Mouse (Mus musculus) MEL (cell line): Measurements from ENCODE around the gene Tln2. TPM values are rescaled to one million over a fixed set of nuclear protein-coding genes. Genes with fewer than 3 reads are reported as not detected.

ENCODE experiments used
- DNase-seq: peaks from one replicate; pipeline ENCODE4 v3.0.0; 2011; ENCODE audit warnings: low read depth, low spot score
- H3K27ac ChIP-seq: 2 replicates; pipeline ENCODE4 v1.5.1; 2012; ENCODE audit warnings: low read depth, mild to moderate bottlenecking, control low read depth, low read length, moderate library complexity; ENCODE audit not compliant: control insufficient read depth
- H3K27me3 ChIP-seq, 2 experiments: fragments of 150-350 bp in 1 of 2; sonication (generic) in 1 of 2; 2 replicates each; pipeline ENCODE4 v1.6.1; 2012; ENCODE audit warnings: low read length in 2 of 2, mild to moderate bottlenecking in 2 of 2, improper control_type of control experiment in 1 of 2, moderate library complexity in 1 of 2; ENCODE audit not compliant: insufficient read depth in 2 of 2, control insufficient read depth in 1 of 2
- H3K36me3 ChIP-seq, 2 experiments: 2 replicates each; pipeline ENCODE4 v1.6.1; 2012 to 2014; ENCODE audit warnings: low read length in 2 of 2, improper control_type of control experiment in 1 of 2, inconsistent platforms in 1 of 2, mild to moderate bottlenecking in 1 of 2; ENCODE audit not compliant: insufficient read depth in 2 of 2, control insufficient read depth in 1 of 2
- H3K4me1 ChIP-seq, 2 experiments: fragments of 150-350 bp in 1 of 2; sonication (generic) in 1 of 2; 2 replicates each; pipeline ENCODE4 v1.6.1; 2012; ENCODE audit warnings: low read length in 2 of 2, improper control_type of control experiment in 1 of 2, mild to moderate bottlenecking in 1 of 2; ENCODE audit not compliant: insufficient read depth in 2 of 2, control insufficient read depth in 1 of 2
- H3K4me3 ChIP-seq, 2 experiments: fragments of 150-350 bp in 1 of 2; sonication (generic) in 1 of 2; 2 replicates each; pipeline ENCODE4 v1.5.1; 2012; ENCODE audit warnings: low read depth in 2 of 2, low read length in 2 of 2, mild to moderate bottlenecking in 2 of 2, moderate library complexity in 2 of 2, control low read depth in 1 of 2, improper control_type of control experiment in 1 of 2; ENCODE audit not compliant: control insufficient read depth in 1 of 2, insufficient read depth in 1 of 2
- H3K79me2 ChIP-seq: 2 replicates; pipeline ENCODE4 v1.6.1; 2012; ENCODE audit warnings: mild to moderate bottlenecking, low read length, moderate library complexity; ENCODE audit not compliant: control insufficient read depth, poor library complexity, insufficient read depth
- H3K9ac ChIP-seq: 2 replicates; pipeline ENCODE4 v1.6.1; 2012; ENCODE audit warnings: low read depth, mild to moderate bottlenecking, control low read depth, low read length, moderate library complexity; ENCODE audit not compliant: control insufficient read depth, poor library complexity, severe bottlenecking
- H3K9me3 ChIP-seq: fragments of 150-350 bp; sonication (generic); replicated peaks from 2 replicates; pipeline ENCODE4 v1.6.1; 2012; ENCODE audit warnings: mild to moderate bottlenecking, low read length, improper control_type of control experiment, moderate library complexity; ENCODE audit not compliant: insufficient read depth
- CHD1 ChIP-seq: IDR thresholded peaks from 2 replicates; pipeline ENCODE4 v1.6.1; 2012; ENCODE audit warnings: low read depth, mild to moderate bottlenecking, inconsistent platforms, low read length, improper control_type of control experiment
- CTCF ChIP-seq, 3 experiments: IDR thresholded peaks in 2 of 3; conservative IDR thresholded peaks in 1 of 3; 2 replicates each; pipeline ENCODE4 v1.5.1; 2011 to 2012; ENCODE audit warnings: low read length in 3 of 3, low read depth in 2 of 3, mild to moderate bottlenecking in 2 of 3, improper control_type of control experiment in 1 of 3, inconsistent platforms in 1 of 3, mixed read lengths in 1 of 3, moderate library complexity in 1 of 3; ENCODE audit not compliant: control insufficient read depth in 1 of 3, insufficient read depth in 1 of 3, poor library complexity in 1 of 3, severe bottlenecking in 1 of 3
- E2F4 ChIP-seq: IDR thresholded peaks from 2 replicates; pipeline ENCODE4 v1.6.1; 2011; ENCODE audit warnings: low read depth, low read length, improper control_type of control experiment, borderline replicate concordance
- GABPA ChIP-seq: IDR thresholded peaks from 2 replicates; pipeline ENCODE4 v1.6.1; 2012; ENCODE audit warnings: low read depth, mild to moderate bottlenecking, inconsistent platforms, low read length, improper control_type of control experiment, moderate library complexity
- HCFC1 ChIP-seq: IDR thresholded peaks from 2 replicates; pipeline ENCODE4 v1.6.1; 2012; ENCODE audit warnings: low read depth, mild to moderate bottlenecking, inconsistent platforms, low read length, improper control_type of control experiment, moderate library complexity
- MAFK ChIP-seq: IDR thresholded peaks from 2 replicates; pipeline ENCODE4 v1.6.1; 2011; ENCODE audit warnings: low read depth, mild to moderate bottlenecking, low read length, improper control_type of control experiment, borderline replicate concordance
- MAX ChIP-seq: IDR thresholded peaks from 2 replicates; pipeline ENCODE4 v1.6.1; 2011; ENCODE audit warnings: low read length, improper control_type of control experiment
- MAZ ChIP-seq: IDR thresholded peaks from 2 replicates; pipeline ENCODE4 v1.6.1; 2012; ENCODE audit warnings: low read depth, mild to moderate bottlenecking, inconsistent platforms, low read length, improper control_type of control experiment
- MYB ChIP-seq: IDR thresholded peaks from 2 replicates; pipeline ENCODE4 v1.6.1; 2011; ENCODE audit warnings: mild to moderate bottlenecking, low read depth, low read length, improper control_type of control experiment
- MYC ChIP-seq: IDR thresholded peaks from 2 replicates; pipeline ENCODE4 v1.6.1; 2011; ENCODE audit warnings: low read depth, mild to moderate bottlenecking, low read length, improper control_type of control experiment, moderate library complexity
- RAD21 ChIP-seq: IDR thresholded peaks from 2 replicates; pipeline ENCODE4 v1.6.1; 2011; ENCODE audit warnings: mild to moderate bottlenecking, low read depth, low read length, improper control_type of control experiment
- SMC3 ChIP-seq: IDR thresholded peaks from 2 replicates; pipeline ENCODE4 v1.6.1; 2011; ENCODE audit warnings: low read depth, low read length, improper control_type of control experiment
- TAL1 ChIP-seq: IDR thresholded peaks from 2 replicates; pipeline ENCODE4 v1.6.1; 2012; ENCODE audit warnings: mild to moderate bottlenecking, inconsistent platforms, low read length, moderate library complexity, mixed read lengths
- TCF12 ChIP-seq: IDR thresholded peaks from 2 replicates; pipeline ENCODE4 v1.6.1; 2014; ENCODE audit warnings: low read depth, mild to moderate bottlenecking, inconsistent platforms, low read length, improper control_type of control experiment, moderate library complexity
- UBTF ChIP-seq: IDR thresholded peaks from 2 replicates; pipeline ENCODE4 v1.6.1; 2012; ENCODE audit warnings: low read depth, mild to moderate bottlenecking, inconsistent platforms, low read length, improper control_type of control experiment, moderate library complexity, borderline replicate concordance; ENCODE audit not compliant: insufficient read depth
- USF1 ChIP-seq: IDR thresholded peaks from 2 replicates; pipeline ENCODE4 v1.6.1; 2014; ENCODE audit warnings: low read depth, mild to moderate bottlenecking, inconsistent platforms, low read length, improper control_type of control experiment, moderate library complexity
- USF2 ChIP-seq, 2 experiments: IDR thresholded peaks; 2 replicates each; pipeline ENCODE4 v1.6.1; 2011 to 2012; ENCODE audit warnings: improper control_type of control experiment in 2 of 2, low read length in 2 of 2, borderline replicate concordance in 1 of 2, inconsistent platforms in 1 of 2, low read depth in 1 of 2, mild to moderate bottlenecking in 1 of 2; ENCODE audit not compliant: insufficient read depth in 1 of 2
- ZKSCAN1 ChIP-seq: IDR thresholded peaks from 2 replicates; pipeline ENCODE4 v1.6.1; 2012; ENCODE audit warnings: low read depth, mild to moderate bottlenecking, inconsistent platforms, low read length, improper control_type of control experiment, moderate library complexity
- ZMIZ1 ChIP-seq: IDR thresholded peaks from 2 replicates; pipeline ENCODE4 v1.6.1; 2012; ENCODE audit warnings: low read depth, mild to moderate bottlenecking, inconsistent platforms, low read length, improper control_type of control experiment, moderate library complexity
- ZNF384 ChIP-seq: IDR thresholded peaks from 2 replicates; pipeline ENCODE4 v1.6.1; 2012; ENCODE audit warnings: low read depth, mild to moderate bottlenecking, inconsistent platforms, low read length, improper control_type of control experiment
- polyA plus RNA-seq, 2 experiments: library from polyadenylated mRNA; stranded (reverse) in 1 of 2; unstranded in 1 of 2; fragments of >175 nt in 1 of 2; fragments of >200 nt in 1 of 2; gene quantifications; 2 replicates each; pipeline versions ENCODE4 v1.2.1 to v1.2.4; 2012; ENCODE audit warnings: low replicate concordance in 2 of 2, low read depth in 1 of 2; ENCODE audit not compliant: insufficient read length in 2 of 2, insufficient read depth in 1 of 2, missing spikeins in 1 of 2
- total RNA-seq: library from RNA; depleted of rRNA; stranded (reverse); fragments of 300-350 nt; gene quantifications from 2 replicates; pipeline ENCODE4 v1.2.3, GENCODE M21; 2012

Tln2 gene
- total and polyA plus RNA-seq, 3 experiments, result not detected

- H3K27ac ChIP-seq, result no peak overlapping the region
- no peaks in the 10 kb centered on the region for H3K4me1 ChIP-seq
- H3K9me3 ChIP-seq, result no peaks in the 10 kb centered on the region
- DNase-seq, result no peak
- no peaks in the 10 kb centered on the region for H3K36me3 ChIP-seq
- H3K9ac ChIP-seq, result no peak overlapping the region
- no peak overlapping the region for H3K4me3 ChIP-seq
- H3K27me3 ChIP-seq, result no peaks in the 10 kb centered on the region
- no peak for TF ChIP-seq HCFC1
- no peak for TF ChIP-seq MYB
- TF ChIP-seq USF2 (IDR thresholded peaks at IDR 0.05; ENCODE audit: borderline replicate concordance in 1 of 2, insufficient read depth in 1 of 2, low read depth in 1 of 2, low read length in 2 of 2), result no peak
- TF ChIP-seq ZMIZ1, result no peak
- no peak for TF ChIP-seq TCF12
- no peaks in the 10 kb centered on the region for H3K79me2 ChIP-seq
Observed at GRCm38 (mm10) chr9:67384028-67384590, 175.4 kb downstream of the Tln2 start.

- H3K4me1 ChIP-seq, result no peaks in the 10 kb centered on the region
- no peaks in the 10 kb centered on the region for H3K36me3 ChIP-seq
- H3K27ac ChIP-seq, result no peak overlapping the region
- no peaks in the 10 kb centered on the region for H3K79me2 ChIP-seq
- H3K27me3 ChIP-seq, result no peaks in the 10 kb centered on the region
- no peak overlapping the region for H3K9ac ChIP-seq
- H3K9me3 ChIP-seq, result no peaks in the 10 kb centered on the region
- no peak overlapping the region for H3K4me3 ChIP-seq
- peak; percentile 29 for DNase-seq
- no peak for TF ChIP-seq MAFK
- no peak for TF ChIP-seq USF1
- no peak for TF ChIP-seq MAZ
- TF ChIP-seq MYB, result no peak
- TF ChIP-seq ZKSCAN1, result no peak
- no peak for TF ChIP-seq TAL1
- no peak for TF ChIP-seq CTCF (IDR thresholded peaks at IDR 0.05 in 2 of 3, conservative IDR thresholded peaks at IDR 0.05 in 1 of 3; ENCODE audit: control insufficient read depth in 1 of 3, insufficient read depth in 1 of 3, low read depth in 2 of 3, low read length in 3 of 3, poor library complexity in 1 of 3, severe bottlenecking in 1 of 3)
- TF ChIP-seq USF2 (IDR thresholded peaks at IDR 0.05; ENCODE audit: borderline replicate concordance in 1 of 2, insufficient read depth in 1 of 2, low read depth in 1 of 2, low read length in 2 of 2), result no peak
- TF ChIP-seq MAX, result no peak
- TF ChIP-seq SMC3, result no peak
- TF ChIP-seq ZNF384, result no peak
- no peak for TF ChIP-seq MYC
- no peak for TF ChIP-seq UBTF
- TF ChIP-seq GABPA, result no peak
- TF ChIP-seq RAD21, result no peak
- no peak for TF ChIP-seq E2F4
- TF ChIP-seq CHD1, result no peak
Observed at GRCm38 (mm10) chr9:67380095-67380494, 179.4 kb downstream of the Tln2 start.
